Mouse (Mus musculus) urinary bladder, adult 2 months (tissue): Measurements from ENCODE around the gene Fry. TPM values are rescaled to one million over a fixed set of nuclear protein-coding genes. Genes with fewer than 3 reads are reported as not detected.

Experiments
- DNase-seq: peaks from one replicate; pipeline ENCODE4 v3.0.0; 2022; ENCODE audit warnings: low spot score
- polyA plus RNA-seq: library from polyadenylated mRNA; depleted of rRNA; stranded (reverse); fragments of >200 nt; gene quantifications from 2 replicates; pipeline ENCODE4 v1.2.3, GENCODE M21; 2012

Gene Fry
- polyA plus RNA-seq, 1 experiment: 39.6 TPM

GRCm38 (mm10) chr5:150130144-150130543 is 11.7 kb downstream of the Fry start:
- DNase-seq: no peak

DNA sequence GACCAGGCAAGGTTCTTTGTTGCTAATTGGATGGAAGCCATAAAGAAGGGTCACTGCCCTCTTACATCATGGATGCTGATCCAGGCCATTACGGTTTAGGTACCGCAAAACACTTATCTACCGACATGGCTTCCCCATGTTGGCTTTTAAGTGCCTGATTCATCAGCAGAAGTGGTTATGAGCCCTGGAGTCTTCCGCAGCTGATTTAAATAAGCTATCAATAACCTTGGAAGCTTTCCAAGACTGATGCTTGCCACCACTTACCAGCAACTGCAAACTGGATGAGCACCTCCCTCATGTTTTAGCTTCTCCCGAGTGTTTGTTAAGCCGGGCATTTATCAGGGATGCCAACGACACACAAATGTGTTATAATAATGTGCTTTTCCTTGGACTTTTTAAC is 12.7 kb downstream of the Fry start:
- no peak for DNase-seq

DNA sequence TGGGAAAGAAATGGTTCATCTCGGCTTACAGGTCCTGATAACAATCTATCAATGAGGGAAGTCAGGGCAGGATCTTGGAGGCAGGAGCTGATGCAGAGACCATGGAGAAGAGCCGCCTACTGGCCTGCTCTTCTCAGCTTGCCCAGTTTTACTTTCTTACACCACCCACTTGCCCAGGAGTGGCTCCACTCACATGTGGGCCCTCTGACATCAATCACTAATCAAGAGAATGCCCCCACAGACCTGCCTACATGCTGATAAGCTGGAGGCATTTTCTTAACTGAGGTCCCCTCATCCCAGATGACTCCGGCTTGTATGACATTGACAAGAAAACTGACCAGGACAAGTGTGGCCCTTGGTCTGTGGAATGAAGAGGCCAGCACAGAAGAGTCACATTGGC is 16.2 kb downstream of the Fry start:
- no peak for DNase-seq

- DNase-seq: no peak
Observed at GRCm38 (mm10) chr5:150135529-150135928, 17.1 kb downstream of the Fry start.

DNA sequence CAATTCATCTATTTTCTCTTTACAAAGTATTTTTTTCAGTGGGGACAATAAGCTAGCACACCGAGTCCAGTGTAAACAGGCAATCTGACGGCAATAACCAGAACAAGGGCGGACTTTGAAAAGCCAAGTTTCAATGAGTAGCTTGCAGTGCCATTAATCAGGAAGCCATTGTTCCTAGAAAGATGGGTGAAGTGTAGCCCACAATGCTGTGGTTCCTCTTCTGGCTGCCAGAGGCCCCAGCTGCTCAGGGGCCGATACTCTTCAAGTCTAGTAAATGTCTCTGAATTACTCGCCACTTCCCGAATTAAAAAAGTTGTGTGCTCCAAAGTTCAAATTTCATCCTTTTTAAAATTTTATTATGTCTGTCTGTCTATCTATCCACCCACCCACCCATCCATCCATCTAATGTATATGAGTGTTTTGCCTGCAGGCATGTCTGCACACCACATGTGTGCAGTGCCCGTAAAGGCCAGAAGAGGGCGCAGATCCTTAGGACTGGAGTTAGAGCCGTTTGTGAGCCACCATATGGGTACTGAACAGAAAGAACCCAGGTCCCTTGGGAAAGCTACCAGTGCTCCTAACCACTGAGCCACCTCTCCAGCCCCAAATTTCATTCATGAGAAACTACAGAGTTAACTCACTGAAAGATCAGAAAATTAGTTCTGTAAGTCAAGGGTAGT is 19.5 kb downstream of the Fry start:
- no peak for DNase-seq

- DNase-seq: no peak
Observed at GRCm38 (mm10) chr5:150140513-150140912, 22.1 kb downstream of the Fry start.

GRCm38 (mm10) chr5:150145967-150146366 is 27.5 kb downstream of the Fry start:
- no peak for DNase-seq

DNA sequence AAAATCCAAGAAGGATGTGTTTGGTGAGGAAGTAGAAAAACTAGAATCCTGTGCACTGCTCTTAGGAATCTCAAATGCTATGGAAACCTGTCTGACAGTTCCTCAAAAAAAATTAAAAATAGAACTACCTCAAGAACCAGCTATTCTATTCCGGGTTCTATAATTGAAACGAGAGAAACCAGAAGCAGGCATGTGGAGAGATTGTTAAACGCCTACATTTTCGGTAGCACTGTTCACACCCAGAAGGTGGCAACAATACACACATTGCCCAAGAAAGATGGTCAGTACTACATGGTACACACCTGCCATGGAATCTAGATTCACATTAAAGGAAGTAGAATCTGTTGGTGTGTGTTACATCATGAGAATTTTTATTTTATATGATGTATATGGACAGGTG is 28.2 kb downstream of the Fry start:
- DNase-seq: no peak

DNA sequence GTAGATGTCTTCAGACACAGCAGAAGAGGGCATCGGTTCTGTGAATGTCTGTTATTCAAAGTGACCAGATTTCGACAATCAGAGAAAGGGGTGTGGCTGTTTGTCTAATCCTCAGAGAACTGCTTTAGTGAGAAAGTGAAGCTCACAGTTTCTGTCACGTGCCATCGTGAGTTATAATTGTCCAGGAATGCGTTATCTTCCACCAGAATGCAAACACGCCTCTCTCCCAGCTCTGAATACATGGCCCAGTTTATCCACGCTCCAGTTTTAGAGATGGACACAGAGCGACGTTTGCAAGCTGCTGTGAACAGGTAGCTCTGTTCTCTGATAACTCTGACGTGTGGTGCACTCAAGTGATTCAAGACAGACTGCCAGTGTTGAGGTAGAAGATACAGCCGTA is 31.3 kb downstream of the Fry start:
- no peak for DNase-seq

DNA sequence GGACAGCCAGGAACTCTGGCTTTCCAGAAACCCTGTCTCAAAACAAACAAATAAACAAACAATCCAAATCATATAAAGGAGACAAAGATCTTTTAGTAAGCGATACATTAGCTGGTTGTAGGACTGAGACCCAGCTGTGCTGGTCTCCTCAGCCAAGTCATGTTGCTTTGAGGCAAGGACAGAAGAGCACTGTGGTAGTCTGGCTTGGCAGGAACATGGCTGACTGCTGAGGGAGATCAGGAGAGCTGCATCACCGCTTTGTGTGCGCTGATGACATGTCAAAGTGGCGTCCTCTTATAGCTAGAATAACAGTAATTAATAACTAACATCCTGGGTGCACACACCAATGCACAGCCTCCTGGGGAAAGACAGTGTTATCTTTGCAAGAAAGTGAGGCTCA is 32.5 kb downstream of the Fry start:
- no peak for DNase-seq

GRCm38 (mm10) chr5:150152071-150152879 is 33.8 kb downstream of the Fry start:
- no peak for DNase-seq

- no peak for DNase-seq
Observed at GRCm38 (mm10) chr5:150152880-150153281, 34.4 kb downstream of the Fry start.

DNA sequence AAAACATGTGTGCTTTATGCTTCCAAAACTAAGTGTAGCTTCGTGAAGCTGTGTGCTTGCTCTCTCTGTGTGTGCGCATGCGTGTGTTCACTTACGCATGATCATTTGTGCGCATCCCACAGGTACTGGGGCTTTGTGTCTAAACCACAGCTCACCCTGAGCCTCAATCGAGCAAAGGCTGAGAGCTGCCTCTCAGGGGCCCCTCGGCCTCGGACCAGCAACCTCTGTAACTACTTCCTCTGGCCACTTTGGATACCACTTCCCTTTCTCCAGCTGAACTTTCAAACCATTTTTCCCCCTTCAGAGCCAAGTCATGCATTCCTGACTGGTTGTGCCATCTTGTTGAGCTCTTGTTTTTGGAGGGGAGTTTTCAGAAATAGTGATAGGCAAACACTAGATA is 36.9 kb downstream of the Fry start:
- no peak for DNase-seq

DNA sequence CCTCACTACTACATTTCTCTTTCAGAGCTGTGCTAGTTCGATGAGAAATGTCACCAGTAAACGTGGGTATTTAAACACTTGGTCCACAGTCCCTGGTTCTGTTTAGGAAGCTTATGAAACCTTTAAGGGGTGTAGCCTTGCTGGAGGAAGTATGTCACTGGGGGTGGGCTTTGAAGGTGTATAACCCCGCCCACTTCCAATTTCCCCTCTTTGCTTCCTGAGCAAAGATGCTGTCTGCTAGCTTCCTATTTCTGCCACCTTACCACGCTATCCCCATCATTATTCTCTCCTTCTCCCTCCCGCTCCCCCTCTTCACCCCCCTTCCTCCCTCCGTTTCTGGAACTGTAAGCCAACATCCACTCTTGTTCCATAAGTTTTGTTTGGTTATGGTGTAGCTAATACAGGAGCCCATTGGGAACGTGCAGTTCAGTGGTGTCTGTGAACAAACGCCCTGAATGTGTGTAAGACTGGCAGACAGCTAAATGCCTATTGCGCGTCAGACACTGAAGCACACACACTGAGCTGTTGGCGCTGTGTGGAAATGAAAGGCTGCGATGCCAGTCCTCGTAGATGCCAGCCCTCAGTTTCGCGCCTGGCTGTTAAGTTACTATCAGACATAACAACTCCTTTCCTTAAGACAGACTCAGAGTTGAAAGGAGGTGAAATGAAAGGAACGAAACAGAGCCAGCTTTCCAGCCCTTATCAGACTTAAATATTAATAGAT is 37.8 kb downstream of the Fry start:
- DNase-seq: no peak

DNA sequence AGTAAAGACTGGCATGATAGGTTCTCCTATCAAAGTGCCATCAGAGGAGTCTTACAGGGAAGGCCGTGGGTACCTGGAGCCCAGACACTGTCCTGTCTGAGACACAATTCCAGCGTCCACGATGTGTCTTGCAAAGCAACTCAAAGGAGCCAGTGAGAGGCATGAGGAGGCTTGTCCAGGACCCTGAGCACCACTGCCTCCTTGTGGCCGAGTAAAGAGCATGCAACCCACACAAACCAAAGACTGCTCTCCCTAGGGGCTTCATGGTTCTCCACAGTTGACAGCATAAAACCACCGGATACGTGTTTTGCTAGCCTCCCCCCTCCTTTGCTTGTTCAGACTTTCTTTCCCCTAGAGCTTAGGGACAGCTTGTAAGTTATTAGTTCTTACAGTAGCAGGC is 39.2 kb downstream of the Fry start:
- DNase-seq: no peak

DNA sequence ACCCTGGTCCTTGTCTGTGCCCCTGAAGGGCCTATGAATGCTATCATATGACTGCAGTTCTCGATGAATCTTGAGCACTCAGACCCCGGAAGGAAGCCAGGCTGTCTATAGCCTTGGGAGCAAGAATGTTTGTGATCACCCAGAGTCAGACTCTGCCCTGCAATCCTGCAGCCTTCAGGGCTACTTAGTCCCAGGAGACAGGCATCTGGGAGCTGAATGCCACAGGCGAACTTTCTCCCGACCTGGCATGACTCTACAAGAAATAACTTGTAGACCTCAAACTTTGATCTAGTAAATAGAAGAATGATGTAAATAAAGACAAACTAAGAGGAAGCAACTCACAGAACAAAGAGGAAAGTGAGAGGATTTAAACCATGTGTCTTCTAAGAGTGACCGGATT is 40.7 kb downstream of the Fry start:
- no peak for DNase-seq

DNA sequence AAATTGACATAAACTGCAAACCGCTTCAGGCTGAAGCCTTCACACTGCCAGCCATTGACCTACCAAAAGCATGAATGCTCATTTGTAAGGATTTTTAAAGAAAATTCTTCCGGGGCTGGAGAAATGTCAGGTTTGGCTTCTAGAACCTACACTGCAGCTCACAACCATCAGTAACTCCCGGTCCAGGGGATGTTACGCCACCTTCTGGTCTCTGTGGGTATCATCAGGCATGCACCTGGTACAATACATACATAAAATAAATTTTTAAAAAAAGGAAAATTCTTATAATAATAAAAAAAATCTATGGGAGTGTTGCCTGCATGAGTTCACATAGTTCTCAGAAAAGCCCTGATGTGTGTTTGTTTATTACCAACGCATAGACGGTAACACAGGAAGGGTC is 42.7 kb downstream of the Fry start:
- DNase-seq: no peak

- DNase-seq: no peak
Observed at GRCm38 (mm10) chr5:150161898-150162297, 43.5 kb downstream of the Fry start.

GRCm38 (mm10) chr5:150164671-150165070 is 46.2 kb downstream of the Fry start:
- DNase-seq: no peak

- DNase-seq: no peak
Observed at GRCm38 (mm10) chr5:150166811-150167210, 48.4 kb downstream of the Fry start.

DNA sequence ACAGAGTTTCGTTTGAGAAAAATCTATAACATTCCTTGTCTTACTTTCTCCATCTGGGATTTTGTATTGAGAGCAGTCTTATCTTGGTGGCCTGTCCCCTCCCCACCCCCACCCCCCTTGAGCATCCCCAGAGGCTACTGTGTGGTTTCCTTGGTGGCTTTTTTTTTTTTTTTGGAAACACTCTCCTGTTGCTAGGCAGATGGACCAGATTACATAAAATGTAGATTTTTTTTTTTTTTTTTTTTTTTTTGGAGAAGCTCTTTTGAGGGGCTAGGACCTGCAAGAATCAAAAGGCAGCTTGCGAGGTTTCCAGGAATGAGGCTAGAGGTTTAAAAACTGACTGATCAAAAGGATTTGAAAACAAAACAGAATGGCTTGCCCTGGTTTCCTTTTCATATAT is 48.8 kb downstream of the Fry start:
- DNase-seq: no peak

- DNase-seq: no peak
Observed at GRCm38 (mm10) chr5:150168712-150169111, 50.3 kb downstream of the Fry start.

- DNase-seq: no peak
Observed at GRCm38 (mm10) chr5:150171562-150171961, 53.1 kb downstream of the Fry start.
